Mouse (Mus musculus): ENCODE results near the gene Wdr92. TPM values are rescaled to one million over a fixed set of nuclear protein-coding genes. Genes with fewer than 3 reads are reported as not detected.
A peak's percentile ranks its signal among the peaks of the same experiment; 100 is the strongest.

Wdr92 gene
- polyA plus RNA-seq, 1 experiment from 2014 or later: 7.9 TPM

DNA sequence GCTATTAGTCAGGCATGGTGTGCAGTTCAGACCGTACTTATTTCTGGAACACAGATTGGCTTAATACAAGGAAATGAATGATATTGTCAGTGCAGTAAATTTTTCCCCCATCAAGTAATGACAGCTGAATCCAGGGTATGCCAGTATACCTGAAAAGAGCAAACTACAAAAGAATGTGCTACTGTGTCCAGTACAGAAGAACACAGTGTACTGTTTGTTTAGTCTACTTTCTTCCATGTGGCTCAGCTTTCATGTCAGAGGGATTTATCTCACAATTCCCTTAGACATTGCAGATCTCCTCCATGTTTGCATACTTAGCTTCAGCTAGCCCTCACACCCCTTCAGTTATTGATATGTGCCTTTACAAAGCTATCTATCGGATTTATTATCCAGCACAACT is 12.6 kb upstream of the Wdr92 start:
- no peaks in the 10 kb centered on the region for H3K27me3 ChIP-seq (ENCODE audit: control insufficient read depth, insufficient read depth, low read depth, low read length)
- 0 out of 2 replicates have a peak, but pooled peaks have one; percentile 39 for ATAC-seq (ENCODE audit: low read depth)
- H3K9me3 ChIP-seq (replicated peaks; ENCODE audit: control insufficient read depth, low read length): no peaks in the 10 kb centered on the region
- H3K9ac ChIP-seq (ENCODE audit: low read depth, low read length): no peak overlapping the region
- no peaks in the 10 kb centered on the region for H3K36me3 ChIP-seq (ENCODE audit: control insufficient read depth, insufficient read depth)
- no peak overlapping the region for H3K4me3 ChIP-seq (ENCODE audit: low read depth, low read length)
- 64% methylated on average over 2 of the region's 2 CpGs for WGBS (ENCODE audit: insufficient replicate concordance)
- peak overlapping the region; percentile 45; the same call in 1 of the 2 replicates for H3K27ac ChIP-seq (ENCODE audit: low read length)
- H3K4me2 ChIP-seq (ENCODE audit: low read depth, low read length): no peak overlapping the region
- peaks cover 16% of the 10 kb centered on the region for H3K4me1 ChIP-seq (ENCODE audit: control insufficient read depth, low read depth, low read length)

GRCm38 (mm10) chr11:17170938-17171729 is 10.8 kb upstream of the Wdr92 start:
- Histone ChIP-seq H3K9ac (ENCODE audit: low read depth, low read length) (no peak overlapping the region), H3K9me3 (replicated peaks; ENCODE audit: control insufficient read depth, low read length) (no peaks in the 10 kb centered on the region)
- WGBS (ENCODE audit: insufficient replicate concordance): 73% methylated on average over 1 of the region's 1 CpGs

GRCm38 (mm10) chr11:17172300-17172699 is 9.6 kb upstream of the Wdr92 start:
- WGBS (ENCODE audit: insufficient replicate concordance): 74% methylated on average over 4 of the region's 4 CpGs
- peaks cover 8% of the 10 kb centered on the region for H3K4me1 ChIP-seq (ENCODE audit: control insufficient read depth, low read depth, low read length)
- H3K9ac ChIP-seq (ENCODE audit: low read depth, low read length): no peak overlapping the region
- H3K27ac ChIP-seq (ENCODE audit: low read length): no peak overlapping the region
- no peaks in the 10 kb centered on the region for H3K36me3 ChIP-seq (ENCODE audit: control insufficient read depth, insufficient read depth)
- no peaks in the 10 kb centered on the region for H3K9me3 ChIP-seq (replicated peaks; ENCODE audit: control insufficient read depth, low read length)
- H3K27me3 ChIP-seq (ENCODE audit: control insufficient read depth, insufficient read depth, low read depth, low read length): no peaks in the 10 kb centered on the region
- no peak overlapping the region for H3K4me3 ChIP-seq (ENCODE audit: low read depth, low read length)
- no peak overlapping the region for H3K4me2 ChIP-seq (ENCODE audit: low read depth, low read length)
- ATAC-seq (ENCODE audit: low read depth): no peak

More at GRCm38 (mm10) chr11:17170938-17171729, 10.8 kb upstream of the Wdr92 start:
- no peak overlapping the region for H3K4me2 ChIP-seq (ENCODE audit: low read depth, low read length)
- H3K27ac ChIP-seq (ENCODE audit: low read length): no peak overlapping the region
- no peaks in the 10 kb centered on the region for H3K36me3 ChIP-seq (ENCODE audit: control insufficient read depth, insufficient read depth)
- peaks cover 12% of the 10 kb centered on the region for H3K4me1 ChIP-seq (ENCODE audit: control insufficient read depth, low read depth, low read length)
- no peak overlapping the region for H3K4me3 ChIP-seq (ENCODE audit: low read depth, low read length)
- no peak for ATAC-seq (ENCODE audit: low read depth)
- no peaks in the 10 kb centered on the region for H3K27me3 ChIP-seq (ENCODE audit: control insufficient read depth, insufficient read depth, low read depth, low read length)

DNA sequence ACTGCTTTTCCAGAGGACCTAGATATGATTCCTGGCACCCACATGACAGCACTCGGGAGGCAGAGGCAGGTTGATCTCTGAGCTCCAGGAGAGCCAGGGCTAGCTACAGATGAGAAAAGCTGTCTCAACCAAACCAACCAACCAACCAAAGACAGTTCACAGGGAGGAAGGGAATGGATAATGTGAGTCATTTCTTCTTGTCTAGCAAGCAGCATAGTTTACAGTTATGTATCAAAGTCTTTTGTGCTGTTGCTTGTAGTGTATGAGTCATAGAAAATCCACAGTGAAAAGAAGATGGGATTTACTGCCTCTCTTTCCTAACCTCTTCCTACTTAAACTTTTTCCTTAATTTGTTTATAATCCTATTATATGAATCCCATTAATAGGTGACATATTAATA is 5.3 kb upstream of the Wdr92 start:
- no peak for ATAC-seq (ENCODE audit: low read depth)
- 77% methylated on average over 1 of the region's 1 CpGs for WGBS (ENCODE audit: insufficient replicate concordance)
- H3K9me3 ChIP-seq (replicated peaks; ENCODE audit: control insufficient read depth, low read length): no peaks in the 10 kb centered on the region
- no peak overlapping the region for H3K27ac ChIP-seq (ENCODE audit: low read length)
- H3K4me3 ChIP-seq (ENCODE audit: low read depth, low read length): no peak overlapping the region
- H3K4me2 ChIP-seq (ENCODE audit: low read depth, low read length): no peak overlapping the region
- H3K9ac ChIP-seq (ENCODE audit: low read depth, low read length): no peak overlapping the region
- H3K36me3 ChIP-seq (ENCODE audit: control insufficient read depth, insufficient read depth): no peaks in the 10 kb centered on the region
- H3K4me1 ChIP-seq (ENCODE audit: control insufficient read depth, low read depth, low read length): no peaks in the 10 kb centered on the region; the same call in none of the 2 replicates
- H3K27me3 ChIP-seq (ENCODE audit: control insufficient read depth, insufficient read depth, low read depth, low read length): no peaks in the 10 kb centered on the region

GRCm38 (mm10) chr11:17180753-17181152 is 1.2 kb upstream of the Wdr92 start:
- no peak for ATAC-seq (ENCODE audit: low read depth)
- Histone ChIP-seq H3K27me3 (ENCODE audit: control insufficient read depth, insufficient read depth, low read depth, low read length) (no peaks in the 10 kb centered on the region), H3K27ac (ENCODE audit: low read length) (no peak overlapping the region), H3K9ac (ENCODE audit: low read depth, low read length) (no peak overlapping the region), H3K36me3 (ENCODE audit: control insufficient read depth, insufficient read depth) (no peaks in the 10 kb centered on the region), H3K4me1 (ENCODE audit: control insufficient read depth, low read depth, low read length) (no peaks in the 10 kb centered on the region; the same call in 1 of the 2 replicates), H3K4me3 (ENCODE audit: low read depth, low read length) (no peak overlapping the region), H3K4me2 (ENCODE audit: low read depth, low read length) (no peak overlapping the region), H3K9me3 (replicated peaks; ENCODE audit: control insufficient read depth, low read length) (no peaks in the 10 kb centered on the region)
- WGBS (ENCODE audit: insufficient replicate concordance): 38% methylated on average over 3 of the region's 3 CpGs

DNA sequence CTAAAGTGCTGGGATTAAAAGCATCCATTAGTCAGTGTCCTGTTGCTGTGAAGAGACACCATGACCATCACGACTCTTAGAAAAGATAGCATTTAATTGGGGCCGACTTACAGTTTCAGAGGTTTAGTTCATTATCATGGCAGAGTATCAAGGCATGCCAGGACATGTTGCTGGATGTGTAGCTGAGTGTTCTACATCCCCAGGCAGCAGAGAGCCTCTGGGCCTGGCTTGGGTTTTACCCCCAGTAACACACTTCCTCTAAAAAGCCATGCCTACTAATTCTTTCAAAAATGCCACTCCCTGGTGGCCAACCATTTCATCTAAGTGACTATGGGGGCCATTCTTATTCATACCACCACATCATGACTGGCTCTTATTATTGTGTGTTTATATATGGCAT is 1.3 kb downstream of the Wdr92 start:
- no peak overlapping the region for H3K4me2 ChIP-seq (ENCODE audit: low read depth, low read length)
- no peaks in the 10 kb centered on the region for H3K36me3 ChIP-seq (ENCODE audit: control insufficient read depth, insufficient read depth)
- H3K9ac ChIP-seq (ENCODE audit: low read depth, low read length): no peak overlapping the region
- H3K27me3 ChIP-seq (ENCODE audit: control insufficient read depth, insufficient read depth, low read depth, low read length): no peaks in the 10 kb centered on the region
- no peak overlapping the region for H3K27ac ChIP-seq (ENCODE audit: low read length)
- H3K4me1 ChIP-seq (ENCODE audit: control insufficient read depth, low read depth, low read length): no peaks in the 10 kb centered on the region
- H3K4me3 ChIP-seq (ENCODE audit: low read depth, low read length): no peak overlapping the region
- no peak; the same call in 1 of the 2 replicates for ATAC-seq (ENCODE audit: low read depth)
- 72% methylated on average over 2 of the region's 2 CpGs for WGBS (ENCODE audit: insufficient replicate concordance)
- H3K9me3 ChIP-seq (replicated peaks; ENCODE audit: control insufficient read depth, low read length): no peaks in the 10 kb centered on the region

DNA sequence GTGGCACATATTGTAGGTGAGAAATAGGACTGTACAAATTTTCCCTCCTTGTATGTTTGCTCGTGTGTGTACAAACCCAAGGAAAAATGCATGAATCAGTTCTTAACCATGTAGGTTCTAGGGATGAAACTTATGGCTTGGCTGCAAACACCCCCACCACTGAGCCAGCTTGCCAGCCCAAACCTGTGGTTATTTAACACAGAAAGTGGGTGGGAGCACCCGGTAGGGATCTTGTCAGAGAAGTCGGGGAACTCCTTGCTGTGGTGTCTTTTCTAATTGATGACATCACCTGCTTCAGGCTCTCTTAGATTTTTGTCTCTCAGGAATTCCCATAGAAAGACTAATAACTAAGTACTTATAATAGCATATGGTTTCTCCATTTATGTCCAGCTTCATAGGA is 5.7 kb downstream of the Wdr92 start:
- WGBS (ENCODE audit: insufficient replicate concordance): 63% methylated on average over 3 of the region's 3 CpGs
- H3K9me3 ChIP-seq (replicated peaks; ENCODE audit: control insufficient read depth, low read length): no peaks in the 10 kb centered on the region
- H3K27me3 ChIP-seq (ENCODE audit: control insufficient read depth, insufficient read depth, low read depth, low read length): no peaks in the 10 kb centered on the region
- H3K9ac ChIP-seq (ENCODE audit: low read depth, low read length): no peak overlapping the region
- ATAC-seq (ENCODE audit: low read depth): no peak
- no peak overlapping the region for H3K4me2 ChIP-seq (ENCODE audit: low read depth, low read length)
- no peaks in the 10 kb centered on the region for H3K4me1 ChIP-seq (ENCODE audit: control insufficient read depth, low read depth, low read length)
- H3K4me3 ChIP-seq (ENCODE audit: low read depth, low read length): no peak overlapping the region
- no peaks in the 10 kb centered on the region for H3K36me3 ChIP-seq (ENCODE audit: control insufficient read depth, insufficient read depth)
- no peak overlapping the region for H3K27ac ChIP-seq (ENCODE audit: low read length)

GRCm38 (mm10) chr11:17188786-17189185 is 6.9 kb downstream of the Wdr92 start:
- H3K9me3 ChIP-seq (replicated peaks; ENCODE audit: control insufficient read depth, low read length): no peaks in the 10 kb centered on the region
- no peak overlapping the region for H3K27ac ChIP-seq (ENCODE audit: low read length)
- WGBS (ENCODE audit: insufficient replicate concordance): 78% methylated on average over 3 of the region's 3 CpGs

GRCm38 (mm10) chr11:17192151-17192844 is 10.4 kb downstream of the Wdr92 start:
- H3K4me1 ChIP-seq (ENCODE audit: control insufficient read depth, low read depth, low read length): no peaks in the 10 kb centered on the region
- H3K4me3 ChIP-seq (ENCODE audit: low read depth, low read length): no peak overlapping the region
- H3K27me3 ChIP-seq (ENCODE audit: control insufficient read depth, insufficient read depth, low read depth, low read length): no peaks in the 10 kb centered on the region
- ATAC-seq (ENCODE audit: low read depth): no peak
- WGBS (ENCODE audit: insufficient replicate concordance): 72% methylated on average over 9 of the region's 9 CpGs
- peaks cover 10% of the 10 kb centered on the region for H3K36me3 ChIP-seq (ENCODE audit: control insufficient read depth, insufficient read depth)
- H3K4me2 ChIP-seq (ENCODE audit: low read depth, low read length): no peak overlapping the region
- no peak overlapping the region for H3K9ac ChIP-seq (ENCODE audit: low read depth, low read length)
- H3K9me3 ChIP-seq (replicated peaks; ENCODE audit: control insufficient read depth, low read length): no peaks in the 10 kb centered on the region
- H3K27ac ChIP-seq (ENCODE audit: low read length): no peak overlapping the region

More at GRCm38 (mm10) chr11:17188786-17189185, 6.9 kb downstream of the Wdr92 start:
- Histone ChIP-seq H3K9ac (ENCODE audit: low read depth, low read length) (no peak overlapping the region), H3K27me3 (ENCODE audit: control insufficient read depth, insufficient read depth, low read depth, low read length) (no peaks in the 10 kb centered on the region), H3K4me1 (ENCODE audit: control insufficient read depth, low read depth, low read length) (no peaks in the 10 kb centered on the region), H3K36me3 (ENCODE audit: control insufficient read depth, insufficient read depth) (no peaks in the 10 kb centered on the region), H3K4me3 (ENCODE audit: low read depth, low read length) (no peak overlapping the region), H3K4me2 (ENCODE audit: low read depth, low read length) (no peak overlapping the region)
- ATAC-seq (ENCODE audit: low read depth): no peak
